Mouse (Mus musculus) lung, postnatal 0 days (tissue): ENCODE measurements at regions not wholly inside any gene's neighbourhood (a gene's known extent, or its start where the extent isn't known, plus 50 kb on each side); places are given as distances from the start of the nearest gene placed in this dataset.

Source experiments
- ATAC-seq: fragments of 200-750 bp; cut with Nextera tagmentation; 2 replicates; pipeline ENCODE4 v1.8.0; 2017; ENCODE audit warnings: moderate library complexity
- DNase-seq: peaks from one replicate; pipeline ENCODE4 v3.0.0-alpha.2; 2016; ENCODE audit warnings: low spot score
- H3K27ac ChIP-seq: fragments of 300-500 bp; sonication (generic); 2 replicates; pipeline ENCODE4 v1.5.1; 2014; ENCODE audit warnings: antibody characterized with exemption, mild to moderate bottlenecking, low read length, mixed read lengths
- H3K27me3 ChIP-seq: fragments of 300-500 bp; sonication (generic); replicated peaks from 2 replicates; pipeline ENCODE4 v1.6.1; 2014; ENCODE audit warnings: low read length, mixed read lengths; ENCODE audit not compliant: insufficient read depth
- H3K36me3 ChIP-seq: fragments of 300-500 bp; sonication (generic); 2 replicates; pipeline ENCODE4 v1.6.1; 2014; ENCODE audit warnings: low read length, mixed read lengths; ENCODE audit not compliant: insufficient read depth
- H3K4me1 ChIP-seq: fragments of 300-500 bp; sonication (generic); 2 replicates; pipeline ENCODE4 v1.6.1; 2014; ENCODE audit warnings: antibody characterized with exemption, low read depth, low read length, mixed read lengths; ENCODE audit not compliant: insufficient read depth
- H3K4me2 ChIP-seq: fragments of 300-500 bp; sonication (generic); replicated peaks from 2 replicates; pipeline ENCODE4 v1.6.1; 2014; ENCODE audit warnings: low read depth, mild to moderate bottlenecking, low read length, moderate library complexity, mixed read lengths
- H3K4me3 ChIP-seq: fragments of 300-500 bp; sonication (generic); 2 replicates; pipeline ENCODE4 v1.5.1; 2014; ENCODE audit warnings: low read depth, low read length
- H3K9ac ChIP-seq: fragments of 300-500 bp; sonication (generic); replicated peaks from 2 replicates; pipeline ENCODE4 v1.6.1; 2014; ENCODE audit warnings: low read depth, mild to moderate bottlenecking
- H3K9me3 ChIP-seq: fragments of 300-500 bp; sonication (generic); 2 replicates; pipeline ENCODE4 v1.6.1; 2016; ENCODE audit warnings: low read length, mixed read lengths
- CTCF ChIP-seq: IDR thresholded peaks from 2 replicates; pipeline ENCODE4 v1.5.1; 2016; ENCODE audit warnings: antibody characterized with exemption, mild to moderate bottlenecking
- EP300 ChIP-seq: IDR thresholded peaks from 2 replicates; pipeline ENCODE4 v1.6.1; 2016; ENCODE audit warnings: antibody characterized with exemption, mild to moderate bottlenecking, control low read depth
- WGBS: fragments of 180-500 bp; shearing (Covaris S2); extraction: QIAGEN DNeasy Blood & Tissue Kit; methylation state at CpG from one replicate; pipeline ENCODE4 v1.1.7; 2014; 5-methylcytosine and 5-hydroxymethylcytosine counted together

GRCm38 (mm10) chr10:67793206-67793605 is 119.3 kb downstream of the Zfp365 start:
- DNase-seq, result peak; percentile 18
- 47% methylated on average over 3 of the region's 3 CpGs for WGBS
- Histone ChIP-seq H3K27ac (no peak overlapping the region), H3K9me3 (no peaks in the 10 kb centered on the region), H3K9ac (no peak overlapping the region), H3K27me3 (no peaks in the 10 kb centered on the region), H3K4me2 (no peak overlapping the region), H3K36me3 (no peaks in the 10 kb centered on the region), H3K4me1 (peaks cover 1% of the 10 kb centered on the region; the same call in 1 of the 2 replicates), H3K4me3 (no peak overlapping the region)
- no peak for ATAC-seq
- TF ChIP-seq CTCF (no peak), EP300 (no peak)

GRCm38 (mm10) chr10:67789651-67790050 is 122.8 kb downstream of the Zfp365 start:
- Histone ChIP-seq H3K9me3 (no peaks in the 10 kb centered on the region), H3K27ac (no peak overlapping the region), H3K27me3 (no peaks in the 10 kb centered on the region), H3K4me2 (no peak overlapping the region), H3K9ac (no peak overlapping the region), H3K36me3 (no peaks in the 10 kb centered on the region), H3K4me3 (no peak overlapping the region), H3K4me1 (peaks cover 8% of the 10 kb centered on the region; the same call in 1 of the 2 replicates)
- WGBS, result 52% methylated on average over 12 of the region's 12 CpGs
- TF ChIP-seq CTCF, result no peak
- no peak for TF ChIP-seq EP300
- DNase-seq (no peak), ATAC-seq (no peak)

- Histone ChIP-seq H3K4me2 (0 out of 2 replicates have a peak overlapping the region, but pooled peaks have one; percentile 3), H3K4me3 (no peak overlapping the region), H3K9ac (no peak overlapping the region), H3K36me3 (no peaks in the 10 kb centered on the region), H3K27me3 (no peaks in the 10 kb centered on the region), H3K27ac (no peak overlapping the region), H3K4me1 (peaks cover 8% of the 10 kb centered on the region; the same call in 1 of the 2 replicates), H3K9me3 (no peaks in the 10 kb centered on the region)
- ATAC-seq (no peak), DNase-seq (no peak)
- WGBS, result 32% methylated on average over 6 of the region's 6 CpGs
- TF ChIP-seq CTCF, result no peak
- no peak for TF ChIP-seq EP300
Measured at GRCm38 (mm10) chr10:67788116-67788515, 124.3 kb downstream of the Zfp365 start.

- peak; percentile 95 for DNase-seq
- ATAC-seq, result peak; percentile 94
Measured at GRCm38 (mm10) chr10:67785563-67785962, 126.9 kb downstream of the Zfp365 start.

GRCm38 (mm10) chr10:67778341-67778740 is 134.1 kb downstream of the Zfp365 start:
- no peak overlapping the region for H3K4me2 ChIP-seq
- H3K9me3 ChIP-seq, result no peaks in the 10 kb centered on the region
- no peak overlapping the region for H3K4me3 ChIP-seq
- no peaks in the 10 kb centered on the region for H3K27me3 ChIP-seq
- H3K36me3 ChIP-seq, result no peaks in the 10 kb centered on the region
- H3K27ac ChIP-seq, result no peak overlapping the region
- no peaks in the 10 kb centered on the region for H3K4me1 ChIP-seq
- WGBS, result 64% methylated on average over 10 of the region's 10 CpGs
- no peak overlapping the region for H3K9ac ChIP-seq
- DNase-seq (no peak), ATAC-seq (no peak)
- TF ChIP-seq CTCF, result no peak
- TF ChIP-seq EP300, result no peak

More at GRCm38 (mm10) chr10:67785563-67785962, 126.9 kb downstream of the Zfp365 start:
- H3K36me3 ChIP-seq, result no peaks in the 10 kb centered on the region
- H3K4me2 ChIP-seq, result no peak overlapping the region
- 34% methylated on average over 2 of the region's 2 CpGs for WGBS
- H3K27ac ChIP-seq, result no peak overlapping the region; the same call in 1 of the 2 replicates
- TF ChIP-seq EP300, result peak; percentile 99
- no peak for TF ChIP-seq CTCF
- peaks cover 8% of the 10 kb centered on the region; the same call in 1 of the 2 replicates for H3K4me1 ChIP-seq
- no peak overlapping the region for H3K4me3 ChIP-seq
- H3K9me3 ChIP-seq, result no peaks in the 10 kb centered on the region
- H3K9ac ChIP-seq, result no peak overlapping the region
- H3K27me3 ChIP-seq, result no peaks in the 10 kb centered on the region

GRCm38 (mm10) chr10:67777721-67778120 is 134.7 kb downstream of the Zfp365 start:
- H3K27ac ChIP-seq, result no peak overlapping the region
- DNase-seq, result no peak
- no peak overlapping the region for H3K4me3 ChIP-seq
- H3K27me3 ChIP-seq, result no peaks in the 10 kb centered on the region
- TF ChIP-seq CTCF (no peak), EP300 (no peak)
- 82% methylated on average over 7 of the region's 7 CpGs for WGBS
- no peaks in the 10 kb centered on the region for H3K36me3 ChIP-seq
- no peaks in the 10 kb centered on the region for H3K9me3 ChIP-seq
- ATAC-seq, result no peak
- H3K4me1 ChIP-seq, result no peaks in the 10 kb centered on the region
- no peak overlapping the region for H3K4me2 ChIP-seq
- H3K9ac ChIP-seq, result no peak overlapping the region

GRCm38 (mm10) chr10:67776851-67777250 is 135.6 kb downstream of the Zfp365 start:
- no peak for ATAC-seq
- no peaks in the 10 kb centered on the region for H3K36me3 ChIP-seq
- no peak overlapping the region for H3K4me3 ChIP-seq
- H3K4me1 ChIP-seq, result no peaks in the 10 kb centered on the region
- no peaks in the 10 kb centered on the region for H3K9me3 ChIP-seq
- H3K27ac ChIP-seq, result no peak overlapping the region
- no peak for DNase-seq
- H3K9ac ChIP-seq, result no peak overlapping the region
- 85% methylated on average over 9 of the region's 9 CpGs for WGBS
- no peak overlapping the region for H3K4me2 ChIP-seq
- H3K27me3 ChIP-seq, result no peaks in the 10 kb centered on the region
- TF ChIP-seq CTCF (no peak), EP300 (no peak)
